Mouse (Mus musculus): ENCODE data around the gene Cryba4.

- no peak for TF ChIP-seq EP300 (IDR thresholded peaks at IDR 0.05; ENCODE audit: low read depth)
- TF ChIP-seq CTCF (IDR thresholded peaks at IDR 0.05; ENCODE audit: low read depth) = no peak
Observed at GRCm38 (mm10) chr5:112282780-112283482, 30.6 kb upstream of the Cryba4 start.

All from heart, postnatal 0 days (tissue).